19 mouse cellular contexts compared by ENCODE assay signal in genomic region chr17:11354348-11354747, GRCm38 (mm10).
DNase-seq lines count a peak whose midpoint lies in the region.
"Had no signal": no experiment of that assay in that cellular context is flagged by ENCODE, and none has a peak within 500 bp of the region (broad histone marks: within the 10 kb centered on the region; RNA-seq: fewer than 3 reads in every experiment).

No protein-coding gene starts in this region.

- peak; percentile 31 to 33 for DNase-seq in cerebellum, postnatal 10 days
- DNase-seq in cerebellum, adult 11-12 months = no peak
- DNase-seq in frontal cortex, postnatal 10 days (ENCODE audit: low spot score in 2 of 2) = peak; percentile 14 to 40
- no peak for DNase-seq in frontal cortex, postnatal 25 days (ENCODE audit: low spot score in 2 of 2)
- peak; percentile 15 to 45 for DNase-seq in left cerebral cortex, postnatal 14 days (ENCODE audit: low spot score in 2 of 2)
- no peak for DNase-seq in left cerebral cortex, adult 11 months (ENCODE audit: low spot score)
- DNase-seq in telencephalon, adult 2 months (ENCODE audit: low read depth, low spot score) = peak; percentile 21
- DNase-seq: adrenal gland, adult 2 months; adrenal gland, postnatal 36 days; cerebellum, adult 9-11 months; gastrocnemius, postnatal 25 days; heart, adult 2 months; heart, postnatal 10 days; kidney, adult 18-20 months; kidney, postnatal 25 days; left cerebral cortex, postnatal 4 days; liver, postnatal 0 days; lung, postnatal 36 days; thymus, postnatal 14 days had no signal

- intact Hi-C loops in left cerebral cortex, postnatal 14 days (cut with DNase I) = loop anchor here (10.0 kb wide), 1 partner anchor 260 kb away; no protein-coding TSS in a partner anchor

Comparison
In these comparisons a context has a peak if more than half of its experiments do, and no peak if none do; other contexts are left out.
1. DNase-seq: peak in cerebellum, postnatal 10 days (2 of 2), frontal cortex, postnatal 10 days (2 of 2), left cerebral cortex, postnatal 14 days (2 of 2) and telencephalon, adult 2 months (single experiment); none in cerebellum, adult 11-12 months (single experiment), frontal cortex, postnatal 25 days (0 of 2) and left cerebral cortex, adult 11 months (single experiment).